Mouse (Mus musculus): ENCODE measurements at regions not wholly inside any gene's neighbourhood (a gene's known extent, or its start where the extent isn't known, plus 50 kb on each side); places are given as distances from the start of the nearest gene placed in this dataset.

GRCm38 (mm10) chr2:75360936-75361335, 298.1 kb upstream of the Hnrnpa3 start:
- no peak for TF ChIP-seq EP300 (IDR thresholded peaks at IDR 0.05; ENCODE audit: insufficient read depth, low read depth, low read length)
- TF ChIP-seq CTCF (IDR thresholded peaks at IDR 0.05; ENCODE audit: low read depth, low read length), result no peak
